Mouse (Mus musculus): ENCODE results near the gene Nt5c2.

- TF ChIP-seq CTCF (IDR thresholded peaks at IDR 0.05; ENCODE audit: insufficient read depth, low read length) (no peak), POLR2A (IDR thresholded peaks at IDR 0.05; ENCODE audit: borderline replicate concordance, extremely low read depth, low read depth, low read length) (no peak)
Observed at GRCm38 (mm10) chr19:46926951-46927350, 88.0 kb downstream of the Nt5c2 start.

All from lung, adult 2 months (tissue).